Mouse (Mus musculus) midbrain, embryonic 10.5 days (tissue): ENCODE measurements at regions not wholly inside any gene's neighbourhood (a gene's known extent, or its start where the extent isn't known, plus 50 kb on each side); places are given as distances from the start of the nearest gene placed in this dataset.

ENCODE experiments used
- DNase-seq: peaks from one replicate; pipeline ENCODE4 v3.0.0-alpha.2; 2017; ENCODE audit warnings: low spot score
- H3K27ac ChIP-seq: fragments of 300-500 bp; sonication (generic); replicated peaks from 2 replicates; pipeline ENCODE4 v1.5.1; 2016; ENCODE audit warnings: mild to moderate bottlenecking
- H3K27me3 ChIP-seq: fragments of 300-500 bp; sonication (generic); 2 replicates; pipeline ENCODE4 v1.6.1; 2016; ENCODE audit warnings: low read depth, mild to moderate bottlenecking; ENCODE audit not compliant: poor library complexity, severe bottlenecking
- H3K36me3 ChIP-seq: fragments of 300-500 bp; sonication (generic); 2 replicates; pipeline ENCODE4 v1.6.1; 2016; ENCODE audit warnings: mild to moderate bottlenecking, moderate library complexity
- H3K4me1 ChIP-seq: fragments of 300-500 bp; sonication (generic); 2 replicates; pipeline ENCODE4 v1.6.1; 2016
- H3K4me3 ChIP-seq: fragments of 300-500 bp; sonication (generic); 2 replicates; pipeline ENCODE4 v1.5.1; 2016; ENCODE audit warnings: mild to moderate bottlenecking, moderate library complexity
- H3K9me3 ChIP-seq: fragments of 300-500 bp; sonication (generic); replicated peaks from 2 replicates; pipeline ENCODE4 v1.6.1; 2016; ENCODE audit warnings: mild to moderate bottlenecking
- WGBS: fragments of 180-500 bp; shearing (Covaris S2); methylation state at CpG from one replicate; pipeline ENCODE4 v1.1.7; 2016; 5-methylcytosine and 5-hydroxymethylcytosine counted together

- H3K4me1 ChIP-seq: no peaks in the 10 kb centered on the region
- no peak for DNase-seq
- no peak overlapping the region for H3K27ac ChIP-seq
- no peaks in the 10 kb centered on the region for H3K27me3 ChIP-seq
- WGBS: 90% methylated on average over 7 of the region's 7 CpGs
- no peaks in the 10 kb centered on the region for H3K9me3 ChIP-seq
- H3K4me3 ChIP-seq: no peak overlapping the region
- no peaks in the 10 kb centered on the region for H3K36me3 ChIP-seq
Measured at GRCm38 (mm10) chr11:86003341-86003740, 117.1 kb downstream of the Tbx4 start.

DNA sequence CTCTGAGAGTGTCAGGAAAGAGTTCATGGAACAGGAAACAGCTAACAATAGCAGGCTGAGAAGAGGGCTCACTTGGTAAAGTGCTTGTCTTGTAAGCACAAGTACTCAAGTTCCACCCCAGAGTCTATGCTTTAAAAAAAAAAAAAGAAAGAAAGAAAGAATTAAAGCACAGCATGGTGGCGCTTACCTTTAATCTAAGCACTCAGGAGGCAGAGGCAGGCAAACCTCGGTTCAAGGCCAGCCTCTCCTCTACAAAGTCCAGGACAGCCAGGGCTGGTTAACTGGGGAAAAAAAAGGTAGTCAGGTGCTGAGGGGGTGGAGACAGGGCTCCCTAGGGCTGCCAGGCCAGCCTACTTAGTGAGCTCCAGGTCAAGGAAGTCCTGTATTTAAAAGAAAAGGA is 119.1 kb downstream of the Tbx4 start:
- Histone ChIP-seq H3K9me3 (no peaks in the 10 kb centered on the region), H3K4me3 (no peak overlapping the region), H3K27ac (no peak overlapping the region), H3K36me3 (no peaks in the 10 kb centered on the region), H3K27me3 (no peaks in the 10 kb centered on the region), H3K4me1 (no peaks in the 10 kb centered on the region)
- 94% methylated on average over 2 of the region's 2 CpGs for WGBS
- no peak for DNase-seq

- WGBS: 84% methylated on average over 9 of the region's 9 CpGs
- Histone ChIP-seq H3K4me1 (no peaks in the 10 kb centered on the region), H3K27ac (no peak overlapping the region), H3K9me3 (no peaks in the 10 kb centered on the region), H3K27me3 (no peaks in the 10 kb centered on the region), H3K36me3 (no peaks in the 10 kb centered on the region), H3K4me3 (no peak overlapping the region)
- no peak for DNase-seq
Measured at GRCm38 (mm10) chr11:86005899-86006445, 119.8 kb downstream of the Tbx4 start.

DNA sequence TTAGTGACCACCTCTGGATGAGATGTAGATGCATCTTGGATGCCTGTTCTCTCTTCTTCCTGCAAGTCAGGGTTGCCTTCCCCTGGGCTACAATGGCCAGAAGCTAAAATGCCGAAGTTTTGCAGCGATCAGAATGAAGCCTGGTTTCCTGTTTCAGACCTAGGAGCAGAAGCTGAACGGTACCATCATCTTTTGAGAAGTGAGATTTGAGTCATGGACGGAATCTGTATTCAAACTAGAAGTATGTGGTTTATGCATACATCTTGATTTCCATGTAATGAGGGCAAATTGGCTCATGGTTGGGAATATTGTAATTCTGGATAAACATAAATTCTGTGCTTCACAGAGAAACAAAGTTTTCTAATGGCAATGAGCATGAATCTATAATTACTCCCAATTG is 120.6 kb downstream of the Tbx4 start:
- H3K4me3 ChIP-seq: no peak overlapping the region
- no peaks in the 10 kb centered on the region for H3K36me3 ChIP-seq
- 89% methylated on average over 4 of the region's 4 CpGs for WGBS
- DNase-seq: no peak
- H3K9me3 ChIP-seq: no peaks in the 10 kb centered on the region
- no peak overlapping the region for H3K27ac ChIP-seq
- H3K27me3 ChIP-seq: no peaks in the 10 kb centered on the region
- H3K4me1 ChIP-seq: no peaks in the 10 kb centered on the region
